Mouse (Mus musculus) testis, postnatal 14 days (tissue): ENCODE measurements at regions not wholly inside any gene's neighbourhood (a gene's known extent, or its start where the extent isn't known, plus 50 kb on each side); places are given as distances from the start of the nearest gene placed in this dataset.
"Not testable (repeated sequence)": the region's sequence is repeated elsewhere in the genome, so short reads cannot be mapped to it uniquely, and the experiment has no call there.

Experiments
- DNase-seq: peaks from one replicate; pipeline ENCODE4 v3.0.0; 2021; ENCODE audit warnings: low spot score

DNA sequence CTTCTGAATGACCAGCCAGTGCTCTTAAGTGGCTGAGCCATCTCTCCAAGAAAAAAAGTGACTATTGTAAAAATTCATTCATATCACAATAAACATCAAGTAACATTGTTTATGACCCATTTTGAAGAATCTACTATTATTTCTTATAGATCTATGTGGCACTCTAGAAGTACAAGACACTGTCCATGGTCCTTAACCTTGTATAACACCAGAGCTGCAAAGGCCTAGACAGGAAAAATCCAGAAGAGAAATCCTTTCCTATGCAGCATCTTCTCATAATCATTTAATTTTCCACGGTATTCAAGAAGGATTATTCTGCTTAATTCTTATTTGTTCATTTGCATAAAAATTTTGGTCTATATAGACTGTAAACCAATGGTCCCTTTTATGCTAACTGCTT, 304.7 kb upstream of the Pou3f2 start:
- no peak for DNase-seq

DNA sequence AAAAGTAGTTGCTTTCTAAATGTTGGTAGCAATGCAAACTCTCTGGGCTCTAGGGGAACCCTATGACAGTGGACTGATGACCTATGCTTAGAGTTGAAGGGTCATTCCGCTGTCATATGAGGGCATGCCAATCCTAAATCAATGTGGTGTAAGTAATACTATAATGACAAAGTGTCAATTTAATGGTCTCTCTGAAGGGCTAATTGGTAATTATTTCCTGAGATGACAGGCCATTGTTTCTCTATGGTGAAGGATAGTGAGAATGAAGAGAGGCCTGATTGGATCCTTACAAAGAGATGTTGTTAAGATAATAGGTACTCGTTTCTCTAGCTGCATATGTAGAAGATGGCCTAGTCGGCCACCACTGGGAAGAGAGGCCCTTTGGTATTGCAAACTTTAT, 299.7 kb upstream of the Pou3f2 start:
- no peak for DNase-seq

DNA sequence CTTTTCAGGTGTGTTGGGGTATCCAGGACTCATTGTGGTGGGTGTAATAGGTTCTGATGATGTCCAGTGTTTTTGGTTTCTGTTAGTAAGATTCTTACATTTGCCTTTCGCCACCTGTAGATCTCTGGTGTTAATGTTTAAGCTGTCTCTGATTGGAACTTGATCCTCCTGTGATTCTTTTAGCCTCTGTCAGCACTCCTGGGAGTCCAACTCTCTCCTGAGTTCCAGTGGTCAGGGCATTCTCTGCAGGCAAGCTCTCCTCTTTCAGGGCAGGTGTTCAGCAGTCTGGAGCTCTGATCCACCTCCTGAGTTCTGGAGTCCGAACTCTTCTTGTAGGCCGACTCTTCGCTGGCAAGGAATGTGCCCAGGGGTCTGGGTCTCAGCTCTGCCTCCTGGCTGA, 274.9 kb upstream of the Pou3f2 start:
- DNase-seq = not testable (repeated sequence)
